ENCODE assay signal across 8 mouse cellular contexts in genomic region chr17:79714931-79715637, GRCm38 (mm10). TPM values are rescaled to one million over a fixed set of nuclear protein-coding genes. Genes with fewer than 3 reads are reported as not detected.
DNase-seq lines count a peak whose midpoint lies in the region; ATAC-seq and TF ChIP-seq lines count a peak whose summit lies in the region.

Gene Cyp1b1, minus strand, starts transcription at chr17:79715061.

- H3K27ac ChIP-seq in forebrain, postnatal 0 days (ENCODE audit: low read depth, low read length) = no peak within 1 kb of the TSS
- peak within 1 kb of the TSS; percentile 71 for H3K27ac ChIP-seq in kidney, embryonic 14.5 days (ENCODE audit: low read depth, low read length)
- no peak within 1 kb of the TSS for H3K27ac ChIP-seq in midbrain, embryonic 16.5 days (ENCODE audit: low read length)

- H3K27me3 ChIP-seq in forebrain, postnatal 0 days (ENCODE audit: insufficient read depth, low read length) = peaks cover 37% of the 10 kb centered on the region
- peaks cover 22% of the 10 kb centered on the region for H3K27me3 ChIP-seq in kidney, embryonic 14.5 days (ENCODE audit: control insufficient read depth, insufficient read depth, low read length)
- H3K27me3 ChIP-seq in midbrain, embryonic 16.5 days (ENCODE audit: control insufficient read depth, insufficient read depth, low read depth, low read length) = peaks cover 38% of the 10 kb centered on the region

- peaks cover 9% of the 10 kb centered on the region; the same call in 1 of the 2 replicates for H3K4me1 ChIP-seq in forebrain, postnatal 0 days (ENCODE audit: insufficient read depth)
- H3K4me1 ChIP-seq in kidney, embryonic 14.5 days (ENCODE audit: control insufficient read depth, insufficient read depth, low read length) = peaks cover 13% of the 10 kb centered on the region; the same call in 1 of the 2 replicates
- H3K4me1 ChIP-seq in midbrain, embryonic 16.5 days (ENCODE audit: control insufficient read depth, insufficient read depth, low read length) = peaks cover 27% of the 10 kb centered on the region

- H3K9me3 ChIP-seq in forebrain, postnatal 0 days (ENCODE audit: low read length) = no peaks in the 10 kb centered on the region
- no peaks in the 10 kb centered on the region for H3K9me3 ChIP-seq in kidney, embryonic 14.5 days (ENCODE audit: control insufficient read depth, low read length)
- H3K9me3 ChIP-seq in midbrain, embryonic 16.5 days (replicated peaks; ENCODE audit: control insufficient read depth, low read length, poor library complexity, severe bottlenecking) = no peaks in the 10 kb centered on the region

- TF ChIP-seq CTCF in forebrain, postnatal 0 days (IDR thresholded peaks at IDR 0.05; ENCODE audit: low read depth) = no peak

- 0 out of 2 replicates have a peak, but pooled peaks have one; percentile 15 for ATAC-seq in forebrain, postnatal 0 days
- peak; percentile 53 for ATAC-seq in kidney, embryonic 14.5 days (ENCODE audit: low FRiP score, low TSS enrichment)
- peak; percentile 46 for ATAC-seq in midbrain, embryonic 16.5 days

- DNase-seq in kidney, adult 18-20 months = peak; percentile 47
- no peak for DNase-seq in kidney, adult 11 months
- DNase-seq in ZHBTc4 (ENCODE audit: low read depth, low spot score) = peak; percentile 25
- no peak for DNase-seq in forebrain, postnatal 0 days
- no peak for DNase-seq in spleen, postnatal 4 days (ENCODE audit: low spot score in 2 of 2)
- DNase-seq in spleen, postnatal 14 days (ENCODE audit: low spot score in 2 of 2) = no peak

- H3K4me3 ChIP-seq in forebrain, postnatal 0 days (ENCODE audit: low read depth, low read length) = peak within 1 kb of the TSS; percentile 44
- H3K4me3 ChIP-seq in kidney, embryonic 14.5 days (ENCODE audit: low read length) = peak within 1 kb of the TSS; percentile 49
- H3K4me3 ChIP-seq in midbrain, embryonic 16.5 days (ENCODE audit: low read depth, low read length) = peak within 1 kb of the TSS; percentile 52

- H3K9ac ChIP-seq in forebrain, postnatal 0 days = peak within 1 kb of the TSS; percentile 37
- H3K9ac ChIP-seq in kidney, embryonic 14.5 days (ENCODE audit: low read depth, low read length) = peak within 1 kb of the TSS; percentile 60
- H3K9ac ChIP-seq in midbrain, embryonic 16.5 days (ENCODE audit: low read depth, low read length) = peak within 1 kb of the TSS; percentile 62

- no peaks in the 10 kb centered on the region for H3K36me3 ChIP-seq in forebrain, postnatal 0 days (ENCODE audit: insufficient read depth)
- no peaks in the 10 kb centered on the region for H3K36me3 ChIP-seq in kidney, embryonic 14.5 days (ENCODE audit: control insufficient read depth, insufficient read depth, low read length)
- no peaks in the 10 kb centered on the region for H3K36me3 ChIP-seq in midbrain, embryonic 16.5 days (ENCODE audit: control insufficient read depth, insufficient read depth, low read length)

- peak within 1 kb of the TSS; percentile 93 for H3K4me2 ChIP-seq in forebrain, postnatal 0 days (ENCODE audit: low read depth)
- peak within 1 kb of the TSS; percentile 88 for H3K4me2 ChIP-seq in kidney, embryonic 14.5 days (replicated peaks; ENCODE audit: low read depth, low read length)
- peak within 1 kb of the TSS; percentile 95 for H3K4me2 ChIP-seq in midbrain, embryonic 16.5 days (ENCODE audit: low read length)

- 2% methylated on average over 31 of the region's 31 CpGs for WGBS in forebrain, postnatal 0 days
- under 1% methylated on average over 31 of the region's 31 CpGs for WGBS in kidney, embryonic 14.5 days
- WGBS in midbrain, embryonic 16.5 days = under 1% methylated on average over 31 of the region's 31 CpGs

RNA-seq across cellular contexts. Expression of gene Cyp1b1, which starts in this region (rescaled TPM):
- 5.7 and 7.5 TPM in 2 replicates for total RNA-seq in forebrain, postnatal 0 days (2014; rRNA removed)
- 5.2 and 5.4 TPM in 2 replicates for polyA plus RNA-seq in forebrain, postnatal 0 days (2015; fragmentation: Nextera tagmentation; extraction: Ambion mirVana)
- polyA plus RNA-seq in kidney, embryonic 14.5 days (2014; fragmentation: Nextera tagmentation; extraction: Ambion mirVana) = 9.0 and 16.5 TPM in 2 replicates
- 4.8 and 5.0 TPM in 2 replicates for polyA plus RNA-seq in midbrain, embryonic 16.5 days (2015; fragmentation: Nextera tagmentation; extraction: Ambion mirVana)

Comparison
In these comparisons a context has a peak if more than half of its experiments do, and no peak if none do; other contexts are left out.
1. DNase-seq: peak in kidney, adult 18-20 months (single experiment) and ZHBTc4 (single experiment); none in kidney, adult 11 months (single experiment), forebrain, postnatal 0 days (single experiment), spleen, postnatal 4 days (0 of 2) and spleen, postnatal 14 days (0 of 2).
2. Peak in every context shown above with its lines, with median percentiles within 50 percentile points of each other: ATAC-seq, H3K4me2 ChIP-seq, H3K4me3 ChIP-seq and H3K9ac ChIP-seq.